Mouse (Mus musculus) ES-E14 (cell line): Measurements from ENCODE around the gene 4931429L15Rik.

ENCODE experiments used
- CHD2 ChIP-seq: IDR thresholded peaks from 2 replicates; pipeline ENCODE4 v1.6.1; 2014; ENCODE audit warnings: mild to moderate bottlenecking, low read depth, low read length, inconsistent platforms
- ZC3H11A ChIP-seq: IDR thresholded peaks from 2 replicates; pipeline ENCODE4 v1.6.1; 2012; ENCODE audit warnings: low read depth, mild to moderate bottlenecking, inconsistent platforms, low read length, borderline replicate concordance

- TF ChIP-seq CHD2, result no peak
- no peak for TF ChIP-seq ZC3H11A
Measured at GRCm38 (mm10) chr9:46352651-46353329, 33.0 kb upstream of the 4931429L15Rik start.
